Mouse (Mus musculus) small intestine, adult 10 weeks (tissue): ENCODE results near the gene Selenow. TPM values are rescaled to one million over a fixed set of nuclear protein-coding genes. Genes with fewer than 3 reads are reported as not detected.

Experiments used
- polyA plus RNA-seq: library from polyadenylated mRNA; stranded (reverse); fragments of 350-450 nt; fragmentation: Illumina TruSeq; extraction: RNeasy Lipid Tissue Mini Kit (QIAGEN cat#74804); gene quantifications from one replicate; pipeline ENCODE4 v1.2.3, GENCODE M21; 2014; ENCODE audit warnings: low replicate concordance

The Selenow gene
- 1.4 TPM for polyA plus RNA-seq

DNA sequence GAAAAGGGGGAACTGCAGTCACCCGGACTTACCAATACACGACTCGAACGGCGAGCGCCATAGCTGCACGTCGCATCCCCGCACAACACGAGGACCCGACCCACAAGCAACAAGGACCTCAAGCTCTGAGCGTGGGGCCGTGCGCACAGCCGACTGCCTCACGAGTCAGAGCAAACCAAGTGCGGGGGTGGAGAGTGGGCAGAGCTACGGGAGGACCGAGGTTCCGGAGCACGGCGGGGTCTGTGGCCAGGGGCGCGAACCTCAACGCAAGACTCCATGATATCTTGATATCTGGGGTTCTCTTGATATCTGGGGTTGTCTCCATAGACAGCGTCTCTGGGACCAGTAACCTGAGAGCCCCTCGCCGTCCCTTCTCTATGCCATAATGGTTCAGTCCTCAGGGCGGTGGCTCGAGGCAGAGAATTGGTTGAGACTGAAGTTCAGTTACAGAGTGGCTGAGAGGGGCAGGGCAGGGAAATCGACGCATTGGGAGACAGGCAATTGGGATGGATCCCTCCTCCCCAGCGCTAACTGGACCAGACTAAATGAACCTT is at the start of gene Selenow:
TSS of gene Selenow (minus strand) at position 183 of the 554 bp plus-strand sequence.

DNA sequence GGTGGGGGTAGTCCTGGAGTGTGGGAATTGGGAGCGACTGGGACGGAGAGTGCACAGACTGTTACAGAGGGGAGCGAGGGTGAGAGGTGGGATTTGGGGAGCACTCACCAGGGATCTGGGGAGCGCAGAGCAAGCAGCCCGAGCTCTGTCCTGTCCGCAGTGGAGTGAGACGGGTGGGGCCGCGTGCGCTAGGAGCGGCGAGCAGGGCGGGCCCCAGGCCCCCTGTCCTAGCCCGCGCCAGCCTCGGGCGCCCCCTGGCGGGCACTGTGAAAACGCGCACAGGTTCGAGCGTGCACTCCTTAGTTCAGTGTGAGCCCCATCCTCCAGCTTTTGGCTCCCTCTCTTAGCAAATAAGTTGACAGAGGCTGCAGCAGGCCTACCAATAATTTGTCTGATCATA is 45.1 kb upstream of the Selenow start, which contains the start of gene Ehd2:
TSS of gene Ehd2 (minus strand) at position 256 of the 400 bp plus-strand sequence.

DNA sequence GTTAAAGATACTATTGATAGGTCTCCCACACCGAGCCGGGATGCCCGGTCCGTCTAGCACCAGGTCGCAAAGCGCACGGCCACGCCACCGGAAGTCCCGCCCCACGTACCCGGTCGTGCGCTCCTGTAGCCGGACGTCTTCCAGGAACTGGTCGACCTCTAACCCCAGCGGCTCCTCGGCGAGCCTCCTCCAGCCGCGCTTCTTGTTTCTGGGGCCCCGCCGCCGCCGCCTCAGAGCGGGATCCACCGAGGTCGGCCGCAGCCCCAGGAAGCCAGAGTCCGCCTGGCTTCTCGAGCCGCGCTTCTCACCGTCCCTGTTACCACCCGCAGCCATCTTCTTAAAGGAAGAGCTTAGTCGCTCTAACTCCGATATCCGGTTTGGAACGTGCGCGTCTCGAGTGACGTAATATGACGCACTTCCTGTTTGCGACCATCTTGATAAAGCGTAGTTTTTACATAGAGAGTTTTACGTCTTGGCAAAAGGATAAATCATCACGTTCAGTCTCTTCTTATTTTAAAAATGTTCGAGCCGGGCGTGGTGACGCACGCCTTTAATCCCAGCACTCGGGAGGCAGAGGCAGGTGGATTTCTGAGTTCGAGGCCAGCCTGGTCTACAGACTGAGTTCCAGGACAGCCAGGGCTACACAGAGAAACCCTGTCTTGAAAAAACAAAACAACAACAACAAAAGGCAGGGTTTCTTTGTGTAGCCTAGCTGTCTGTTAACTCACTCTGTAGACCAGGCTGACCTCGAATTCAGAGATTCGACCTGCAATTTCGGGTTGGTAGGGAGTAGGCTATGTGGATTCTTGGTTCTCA is 23.7 kb upstream of the Selenow start, which contains the start of gene Nop53:
TSS of gene Nop53 (minus strand) at position 354 of the 816 bp plus-strand sequence.

GRCm38 (mm10) chr7:15882317-15882716 is 39.9 kb downstream of the Selenow start, which contains the start of gene Crxos:
Gene Crxos (plus strand): TSS chr7:15882617.

GRCm38 (mm10) chr7:15879756-15880155 is 42.4 kb downstream of the Selenow start, which contains the start of gene Crx:
Gene Crx (minus strand): TSS chr7:15879968.

Other genes with a start within 250 kb of the Selenow start
- gene Obox5, start 172.3 kb downstream of the Selenow start, polyA plus RNA-seq: not detected
- not detected for gene Obox6, start 82.7 kb downstream of the Selenow start, polyA plus RNA-seq
- not detected for gene Crx, start 42.4 kb downstream of the Selenow start, polyA plus RNA-seq
- gene Crxos, start 39.8 kb downstream of the Selenow start, polyA plus RNA-seq: not detected
- 6.2 TPM for gene Nop53, start 23.7 kb upstream of the Selenow start, polyA plus RNA-seq
- gene Ehd2, start 45.2 kb upstream of the Selenow start, polyA plus RNA-seq: 4.9 TPM
- gene Bicra, start 125.5 kb upstream of the Selenow start, polyA plus RNA-seq: 0.56 TPM
- gene Zfp541, start 139.4 kb upstream of the Selenow start, polyA plus RNA-seq: not detected
- gene Napa, start 176.1 kb upstream of the Selenow start, polyA plus RNA-seq: 7.2 TPM
- 6.2 TPM for gene Kptn, start 197.5 kb upstream of the Selenow start, polyA plus RNA-seq
- not detected for gene Slc8a2, start 207.4 kb upstream of the Selenow start, polyA plus RNA-seq